Mouse (Mus musculus) frontal cortex, postnatal 25 days (tissue): ENCODE data around the gene Olfr987.
"Not testable (repeated sequence)": the region's sequence is repeated elsewhere in the genome, so short reads cannot be mapped to it uniquely, and the experiment has no call there.

Experiments used
- DNase-seq, 2 experiments: peaks; one replicate each; pipeline ENCODE4 v3.0.0; 2022; ENCODE audit warnings: low spot score in 2 of 2

The Olfr987 gene

GRCm38 (mm10) chr2:85339215-85339614 is at the start of gene Olfr987:
TSS of gene Olfr987 (minus strand) at chr2:85339315.
- not testable (repeated sequence) for DNase-seq

- DNase-seq: not testable (repeated sequence)
These were observed 24.0 kb upstream of the Olfr987 start, which contains the start of gene Olfr988 for GRCm38 (mm10) chr2:85363127-85363526. TSS of gene Olfr988 (minus strand) at chr2:85363227.

- DNase-seq: no peak
These were observed 857 bp upstream of the Olfr987 start for GRCm38 (mm10) chr2:85339972-85340371.

GRCm38 (mm10) chr2:85319106-85319505 is 20.0 kb downstream of the Olfr987 start:
- no peak for DNase-seq

GRCm38 (mm10) chr2:85285406-85285805 is 53.7 kb downstream of the Olfr987 start:
- DNase-seq: no peak

GRCm38 (mm10) chr2:85284626-85285025 is 54.5 kb downstream of the Olfr987 start:
- DNase-seq: peak; percentile 36 to 40

GRCm38 (mm10) chr2:85283631-85284466 is 55.3 kb downstream of the Olfr987 start:
- no peak for DNase-seq

- DNase-seq: no peak
These were observed 58.1 kb downstream of the Olfr987 start for GRCm38 (mm10) chr2:85281023-85281422.
